Mouse (Mus musculus): ENCODE data around the gene Aldh1a7.
"Not testable (repeated sequence)": the region's sequence is repeated elsewhere in the genome, so short reads cannot be mapped to it uniquely, and the experiment has no call there.

Aldh1a7 gene

GRCm38 (mm10) chr19:20727381-20727780 lies at the start of gene Aldh1a7:
Gene Aldh1a7 (minus strand): TSS chr19:20727562.
- in situ Hi-C loops (cut with MboI, MseI): loop anchor here in 1 of 2 experiments (10.0 kb wide), 1 partner anchor 1893 kb away; no protein-coding TSS in a partner anchor

GRCm38 (mm10) chr19:20775681-20776080 lies 48.3 kb upstream of the Aldh1a7 start:
- in situ Hi-C loops (cut with MboI, MseI): loop anchor here in 1 of 2 experiments (5.0 kb wide), 1 partner anchor 103 kb away; no protein-coding TSS in a partner anchor

- in situ Hi-C loops (cut with MboI, MseI): no loop called here
Measured at GRCm38 (mm10) chr19:20773941-20774340, 46.6 kb upstream of the Aldh1a7 start.

- in situ Hi-C loops (cut with MboI, MseI): loop anchor here in 1 of 2 experiments (5.0 kb wide), 1 partner anchor 417 kb away; no protein-coding TSS in a partner anchor
Measured at GRCm38 (mm10) chr19:20764214-20764613, 36.9 kb upstream of the Aldh1a7 start.

GRCm38 (mm10) chr19:20761675-20762426 lies 34.5 kb upstream of the Aldh1a7 start:
- in situ Hi-C loops (cut with MboI, MseI): loop anchor here in 1 of 2 experiments (5.0 kb wide), 1 partner anchor 415 kb away; no protein-coding TSS in a partner anchor

- in situ Hi-C loops (cut with MboI, MseI): loop anchor here in 1 of 2 experiments (5.0 kb wide), 1 partner anchor 414 kb away; no protein-coding TSS in a partner anchor
Measured at GRCm38 (mm10) chr19:20761119-20761518, 33.8 kb upstream of the Aldh1a7 start.

GRCm38 (mm10) chr19:20744630-20745029 lies 17.3 kb upstream of the Aldh1a7 start:
- in situ Hi-C loops (cut with MboI, MseI): loop anchor here in 1 of 2 experiments (10.0 kb wide), 1 partner anchor 1640 kb away; no protein-coding TSS in a partner anchor

GRCm38 (mm10) chr19:20728278-20728677 lies 916 bp upstream of the Aldh1a7 start:
- in situ Hi-C loops (cut with MboI, MseI): loop anchor here in 1 of 2 experiments (10.0 kb wide), 1 partner anchor 1893 kb away; no protein-coding TSS in a partner anchor

GRCm38 (mm10) chr19:20722913-20723312 lies 4.4 kb downstream of the Aldh1a7 start:
- in situ Hi-C loops (cut with MboI, MseI): loop anchor here in 1 of 2 experiments (10.0 kb wide), 1 partner anchor 1888 kb away; no protein-coding TSS in a partner anchor

- in situ Hi-C loops (cut with MboI, MseI): loop anchor here in 1 of 2 experiments (10.0 kb wide), 1 partner anchor 1885 kb away; no protein-coding TSS in a partner anchor
Measured at GRCm38 (mm10) chr19:20720298-20720697, 7.1 kb downstream of the Aldh1a7 start.

GRCm38 (mm10) chr19:20715617-20716016 lies 11.7 kb downstream of the Aldh1a7 start:
- in situ Hi-C loops (cut with MboI, MseI): no loop called here

- in situ Hi-C loops (cut with MboI, MseI): no loop called here
Measured at GRCm38 (mm10) chr19:20715093-20715492, 12.3 kb downstream of the Aldh1a7 start.

- in situ Hi-C loops (cut with MboI, MseI): no loop called here
Measured at GRCm38 (mm10) chr19:20714543-20714942, 12.8 kb downstream of the Aldh1a7 start.

GRCm38 (mm10) chr19:20707159-20707558 lies 20.2 kb downstream of the Aldh1a7 start:
- in situ Hi-C loops (cut with MboI, MseI): no loop called here

GRCm38 (mm10) chr19:20706747-20707146 lies 20.6 kb downstream of the Aldh1a7 start:
- in situ Hi-C loops (cut with MboI, MseI): no loop called here

GRCm38 (mm10) chr19:20702074-20702473 lies 25.3 kb downstream of the Aldh1a7 start:
- in situ Hi-C loops (cut with MboI, MseI): no loop called here

- in situ Hi-C loops (cut with MboI, MseI): no loop called here
Measured at GRCm38 (mm10) chr19:20677697-20678355, 49.5 kb downstream of the Aldh1a7 start.

GRCm38 (mm10) chr19:20654141-20654873 lies 73.1 kb downstream of the Aldh1a7 start:
- in situ Hi-C loops (cut with MboI, MseI): no loop called here

GRCm38 (mm10) chr19:20653082-20653676 lies 74.2 kb downstream of the Aldh1a7 start:
- in situ Hi-C loops (cut with MboI, MseI): no loop called here

GRCm38 (mm10) chr19:20650008-20650407 lies 77.4 kb downstream of the Aldh1a7 start:
- in situ Hi-C loops (cut with MboI, MseI): no loop called here

GRCm38 (mm10) chr19:20647496-20647895 lies 79.9 kb downstream of the Aldh1a7 start:
- in situ Hi-C loops (cut with MboI, MseI): not testable (repeated sequence)

All from T-helper 17 cell (primary cell).